Mouse (Mus musculus): Measurements from ENCODE around the gene Wdr48.

GRCm38 (mm10) chr9:119926497-119926896 lies 31.8 kb downstream of the Wdr48 start:
- no peak for TF ChIP-seq CTCF (conservative IDR thresholded peaks at IDR 0.05; ENCODE audit: low read length)
- no peak for TF ChIP-seq POU5F1 (IDR thresholded peaks at IDR 0.05; ENCODE audit: borderline replicate concordance, low read length)
- no peak for TF ChIP-seq NANOG (IDR thresholded peaks at IDR 0.05; ENCODE audit: borderline replicate concordance, low read length)

All from E14TG2a.4 (cell line).